Mouse (Mus musculus): ENCODE results near the gene Spata31d1d. TPM values are rescaled to one million over a fixed set of nuclear protein-coding genes. Genes with fewer than 3 reads are reported as not detected.
"Not testable (repeated sequence)": the region's sequence is repeated elsewhere in the genome, so short reads cannot be mapped to it uniquely, and the experiment has no call there.

The Spata31d1d gene
- polyA plus RNA-seq, 1 experiment from 2014 or later: not detected

- no peaks in the 10 kb centered on the region for H3K27me3 ChIP-seq (replicated peaks; ENCODE audit: control insufficient read depth, insufficient read depth, low read length)
- no peaks in the 10 kb centered on the region for H3K9me3 ChIP-seq (ENCODE audit: control insufficient read depth, low read length)
- no peak for ATAC-seq
- H3K4me2 ChIP-seq (ENCODE audit: low read length): no peak overlapping the region
- no peak overlapping the region for H3K9ac ChIP-seq (replicated peaks; ENCODE audit: low read depth, low read length)
- no peaks in the 10 kb centered on the region for H3K36me3 ChIP-seq (ENCODE audit: control insufficient read depth, insufficient read depth)
- no peak overlapping the region for H3K27ac ChIP-seq (ENCODE audit: low read length)
- 90% methylated on average over 4 of the region's 4 CpGs for WGBS
- H3K4me1 ChIP-seq (replicated peaks; ENCODE audit: control insufficient read depth, insufficient read depth, low read length): no peaks in the 10 kb centered on the region
- H3K4me3 ChIP-seq (replicated peaks; ENCODE audit: low read length): no peak overlapping the region
Measured at GRCm38 (mm10) chr13:59739397-59739796, 7.8 kb upstream of the Spata31d1d start.

DNA sequence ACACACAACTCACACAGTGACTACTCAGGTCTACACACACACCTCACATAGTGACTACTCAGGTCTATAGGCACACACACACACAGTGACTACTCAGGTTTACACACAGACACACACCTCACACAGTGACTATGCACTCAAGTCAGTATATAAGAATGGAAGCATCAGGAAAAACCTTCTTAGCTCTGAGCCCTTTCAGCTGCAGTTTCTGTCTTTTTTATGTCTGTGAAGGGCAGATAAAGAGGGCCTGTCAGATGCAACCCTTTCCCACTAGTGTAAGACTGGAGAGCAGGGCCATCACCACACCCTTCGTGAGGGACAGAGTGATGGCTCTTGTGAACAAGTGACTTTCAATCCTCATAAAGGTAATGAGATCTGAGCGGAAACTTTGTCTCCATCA, 6.9 kb upstream of the Spata31d1d start:
- Histone ChIP-seq H3K27me3 (replicated peaks; ENCODE audit: control insufficient read depth, insufficient read depth, low read length) (no peaks in the 10 kb centered on the region), H3K27ac (ENCODE audit: low read length) (no peak overlapping the region), H3K4me2 (ENCODE audit: low read length) (no peak overlapping the region), H3K9ac (replicated peaks; ENCODE audit: low read depth, low read length) (no peak overlapping the region), H3K4me3 (replicated peaks; ENCODE audit: low read length) (no peak overlapping the region), H3K36me3 (ENCODE audit: control insufficient read depth, insufficient read depth) (no peaks in the 10 kb centered on the region), H3K9me3 (ENCODE audit: control insufficient read depth, low read length) (no peaks in the 10 kb centered on the region), H3K4me1 (replicated peaks; ENCODE audit: control insufficient read depth, insufficient read depth, low read length) (no peaks in the 10 kb centered on the region)
- no peak for ATAC-seq
- 83% methylated on average over 2 of the region's 2 CpGs for WGBS

DNA sequence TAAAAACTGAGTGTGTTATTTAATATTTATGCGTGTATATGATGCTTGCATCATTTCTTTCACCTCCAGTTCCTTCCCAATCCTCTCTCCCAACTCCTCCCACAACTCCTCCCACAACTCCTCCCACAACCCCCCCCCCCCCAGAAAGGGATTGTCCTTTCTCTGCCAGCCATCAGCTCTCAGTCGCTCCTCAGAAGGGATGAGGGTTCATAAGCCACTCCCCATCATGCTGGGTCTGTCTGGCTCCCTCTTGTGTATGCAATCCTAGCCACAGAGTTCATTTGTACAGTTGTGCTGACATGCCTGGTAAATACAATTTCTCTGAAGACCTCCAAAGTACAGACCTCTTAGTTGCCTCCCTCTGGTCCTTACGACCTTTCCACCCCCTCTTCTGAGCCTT, 3.6 kb upstream of the Spata31d1d start:
- WGBS: 31% methylated on average over 3 of the region's 3 CpGs
- Histone ChIP-seq H3K4me1 (replicated peaks; ENCODE audit: control insufficient read depth, insufficient read depth, low read length) (no peaks in the 10 kb centered on the region), H3K27me3 (replicated peaks; ENCODE audit: control insufficient read depth, insufficient read depth, low read length) (no peaks in the 10 kb centered on the region), H3K9me3 (ENCODE audit: control insufficient read depth, low read length) (no peaks in the 10 kb centered on the region), H3K4me2 (ENCODE audit: low read length) (no peak overlapping the region), H3K36me3 (ENCODE audit: control insufficient read depth, insufficient read depth) (no peaks in the 10 kb centered on the region), H3K27ac (ENCODE audit: low read length) (no peak overlapping the region), H3K4me3 (replicated peaks; ENCODE audit: low read length) (no peak overlapping the region), H3K9ac (replicated peaks; ENCODE audit: low read depth, low read length) (no peak overlapping the region)
- no peak for ATAC-seq

- H3K4me1 ChIP-seq (replicated peaks; ENCODE audit: control insufficient read depth, insufficient read depth, low read length); H3K9me3 ChIP-seq (ENCODE audit: control insufficient read depth, low read length); ATAC-seq; H3K36me3 ChIP-seq (ENCODE audit: control insufficient read depth, insufficient read depth); H3K4me3 ChIP-seq (replicated peaks; ENCODE audit: low read length); H3K27me3 ChIP-seq (replicated peaks; ENCODE audit: control insufficient read depth, insufficient read depth, low read length); H3K9ac ChIP-seq (replicated peaks; ENCODE audit: low read depth, low read length); H3K4me2 ChIP-seq (ENCODE audit: low read length); H3K27ac ChIP-seq (ENCODE audit: low read length): not testable (repeated sequence)
- 36% methylated on average over 6 of the region's 6 CpGs for WGBS
Measured at GRCm38 (mm10) chr13:59734347-59734746, 2.8 kb upstream of the Spata31d1d start.

DNA sequence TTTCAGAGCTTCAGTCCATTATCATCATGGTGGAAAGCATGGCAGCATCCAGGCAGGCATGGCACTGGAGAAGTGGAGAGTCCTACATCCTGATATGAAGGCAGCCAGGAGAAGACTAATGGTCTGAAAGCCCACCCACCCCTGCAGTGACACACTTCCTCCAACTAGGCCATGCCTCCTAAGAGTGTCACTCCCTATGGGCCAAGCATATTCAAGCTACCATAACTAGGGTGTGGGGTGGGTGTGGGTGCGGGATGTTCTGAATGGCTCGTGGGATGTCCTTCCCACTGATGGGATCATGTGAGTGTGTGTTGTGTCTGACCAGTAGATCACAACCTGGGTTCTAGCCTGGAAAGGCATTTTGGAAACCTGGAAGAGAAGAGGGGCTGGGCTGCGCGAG, 2.4 kb upstream of the Spata31d1d start:
- Histone ChIP-seq H3K4me2 (ENCODE audit: low read length) (no peak overlapping the region), H3K9me3 (ENCODE audit: control insufficient read depth, low read length) (no peaks in the 10 kb centered on the region), H3K27ac (ENCODE audit: low read length) (no peak overlapping the region), H3K4me1 (replicated peaks; ENCODE audit: control insufficient read depth, insufficient read depth, low read length) (no peaks in the 10 kb centered on the region), H3K36me3 (ENCODE audit: control insufficient read depth, insufficient read depth) (no peaks in the 10 kb centered on the region), H3K27me3 (replicated peaks; ENCODE audit: control insufficient read depth, insufficient read depth, low read length) (no peaks in the 10 kb centered on the region), H3K4me3 (replicated peaks; ENCODE audit: low read length) (no peak overlapping the region), H3K9ac (replicated peaks; ENCODE audit: low read depth, low read length) (no peak overlapping the region)
- WGBS: 96% methylated on average over 2 of the region's 4 CpGs
- ATAC-seq: no peak

GRCm38 (mm10) chr13:59728378-59729093, 3.0 kb downstream of the Spata31d1d start:
- Histone ChIP-seq H3K4me2 (ENCODE audit: low read length) (no peak overlapping the region), H3K9me3 (ENCODE audit: control insufficient read depth, low read length) (no peaks in the 10 kb centered on the region), H3K4me3 (replicated peaks; ENCODE audit: low read length) (no peak overlapping the region), H3K9ac (replicated peaks; ENCODE audit: low read depth, low read length) (no peak overlapping the region), H3K4me1 (replicated peaks; ENCODE audit: control insufficient read depth, insufficient read depth, low read length) (0 out of 2 replicates have a peak, but pooled peaks cover 3% of the 10 kb centered on the region), H3K36me3 (ENCODE audit: control insufficient read depth, insufficient read depth) (no peaks in the 10 kb centered on the region), H3K27ac (ENCODE audit: low read length) (no peak overlapping the region), H3K27me3 (replicated peaks; ENCODE audit: control insufficient read depth, insufficient read depth, low read length) (no peaks in the 10 kb centered on the region)
- WGBS: 31% methylated on average over 7 of the region's 7 CpGs
- peak; percentile 90 for ATAC-seq

DNA sequence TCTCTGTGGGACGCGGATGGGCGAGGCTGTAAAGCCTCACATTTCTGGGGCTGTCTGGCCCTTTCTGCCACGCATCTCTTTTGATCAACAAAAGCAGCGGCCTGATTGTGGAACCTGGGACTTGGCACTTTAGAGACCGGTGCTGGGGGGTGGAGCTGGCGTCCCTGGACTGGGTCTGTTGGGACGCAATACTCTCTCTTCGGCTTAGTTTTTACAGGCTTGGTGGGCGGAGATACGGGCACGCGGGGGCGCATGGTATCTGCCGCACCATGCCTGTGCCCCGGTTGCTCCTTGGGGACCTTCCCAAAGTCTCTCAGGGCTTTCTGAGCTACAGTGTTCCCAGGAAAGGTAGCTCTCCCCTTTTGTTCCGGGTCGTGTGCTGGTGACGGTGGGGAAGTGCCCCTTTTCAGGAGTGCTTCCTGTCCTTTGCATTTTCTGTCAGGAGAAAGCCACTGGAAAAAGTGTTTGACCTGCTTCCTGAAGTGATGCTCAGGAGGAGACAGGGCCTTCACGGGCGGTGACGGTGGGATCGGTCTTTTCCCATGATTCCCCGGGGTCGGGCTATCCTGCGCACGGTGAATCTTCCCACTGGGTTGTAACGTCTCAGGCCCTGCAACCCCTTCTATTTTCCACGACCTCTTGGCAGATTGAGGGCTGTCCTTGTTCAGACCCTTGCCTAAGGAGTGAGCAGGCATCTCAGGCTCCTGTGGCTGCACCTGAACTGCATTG, 5.2 kb downstream of the Spata31d1d start:
- no peaks in the 10 kb centered on the region for H3K9me3 ChIP-seq (ENCODE audit: control insufficient read depth, low read length)
- 35% methylated on average over 29 of the region's 29 CpGs for WGBS
- H3K36me3 ChIP-seq (ENCODE audit: control insufficient read depth, insufficient read depth): no peaks in the 10 kb centered on the region
- H3K4me3 ChIP-seq (replicated peaks; ENCODE audit: low read length): 0 out of 2 replicates have a peak overlapping the region, but pooled peaks have one; percentile 4
- 0 out of 2 replicates have a peak, but pooled peaks cover 3% of the 10 kb centered on the region for H3K4me1 ChIP-seq (replicated peaks; ENCODE audit: control insufficient read depth, insufficient read depth, low read length)
- H3K27me3 ChIP-seq (replicated peaks; ENCODE audit: control insufficient read depth, insufficient read depth, low read length): no peaks in the 10 kb centered on the region
- no peak overlapping the region for H3K9ac ChIP-seq (replicated peaks; ENCODE audit: low read depth, low read length)
- no peak overlapping the region for H3K27ac ChIP-seq (ENCODE audit: low read length)
- ATAC-seq: no peak
- peak overlapping the region; percentile 39 for H3K4me2 ChIP-seq (ENCODE audit: low read length)

DNA sequence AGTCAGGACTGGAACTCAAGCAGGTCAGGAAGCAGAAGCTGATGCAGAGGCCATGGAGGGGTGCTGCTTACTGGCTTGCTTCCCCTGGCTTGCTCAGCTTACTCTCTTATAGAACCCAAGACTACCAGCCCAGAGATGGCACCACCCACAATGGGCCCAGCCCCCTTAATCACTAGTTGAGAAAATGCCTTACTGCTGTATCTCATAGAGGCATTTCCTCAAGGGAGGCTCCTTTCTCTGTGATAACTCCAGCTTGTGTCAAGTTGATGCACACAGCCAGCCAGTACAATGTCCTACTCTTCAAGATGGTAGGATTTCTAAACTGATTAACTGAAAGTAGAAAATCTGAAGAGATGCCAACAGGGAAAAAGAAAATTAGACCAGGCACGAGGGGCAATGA, 9.5 kb downstream of the Spata31d1d start:
- not testable (repeated sequence) for H3K36me3 ChIP-seq (ENCODE audit: control insufficient read depth, insufficient read depth); H3K27ac ChIP-seq (ENCODE audit: low read length); H3K4me1 ChIP-seq (replicated peaks; ENCODE audit: control insufficient read depth, insufficient read depth, low read length); H3K9me3 ChIP-seq (ENCODE audit: control insufficient read depth, low read length); H3K4me2 ChIP-seq (ENCODE audit: low read length); ATAC-seq; H3K27me3 ChIP-seq (replicated peaks; ENCODE audit: control insufficient read depth, insufficient read depth, low read length); H3K9ac ChIP-seq (replicated peaks; ENCODE audit: low read depth, low read length); H3K4me3 ChIP-seq (replicated peaks; ENCODE audit: low read length)
- WGBS: 85% methylated on average over 1 of the region's 1 CpGs

DNA sequence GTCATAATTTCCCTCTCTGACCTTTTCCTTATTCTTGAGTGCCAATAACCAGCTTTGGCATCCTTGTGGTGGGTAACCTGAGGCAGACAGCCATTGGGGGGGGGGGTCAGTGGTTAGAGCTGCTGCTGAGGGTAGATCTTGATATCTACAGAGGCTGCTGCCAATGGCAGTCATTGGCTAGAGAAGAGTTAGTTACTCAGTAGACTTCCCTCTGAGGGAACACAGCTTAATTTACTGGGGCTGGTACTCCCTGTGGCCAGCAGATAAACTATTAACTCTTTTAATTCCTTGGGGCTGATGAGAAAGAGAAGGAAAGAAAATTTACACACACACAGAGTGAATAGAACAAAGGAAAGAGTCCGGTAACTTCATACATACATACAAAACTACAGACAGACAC, 12.1 kb downstream of the Spata31d1d start:
- H3K27me3 ChIP-seq (replicated peaks; ENCODE audit: control insufficient read depth, insufficient read depth, low read length): no peaks in the 10 kb centered on the region
- ATAC-seq: no peak
- no peak overlapping the region for H3K27ac ChIP-seq (ENCODE audit: low read length)
- no peak overlapping the region for H3K9ac ChIP-seq (replicated peaks; ENCODE audit: low read depth, low read length)
- H3K4me1 ChIP-seq (replicated peaks; ENCODE audit: control insufficient read depth, insufficient read depth, low read length): no peaks in the 10 kb centered on the region
- H3K4me2 ChIP-seq (ENCODE audit: low read length): no peak overlapping the region
- H3K4me3 ChIP-seq (replicated peaks; ENCODE audit: low read length): no peak overlapping the region
- H3K9me3 ChIP-seq (ENCODE audit: control insufficient read depth, low read length): no peaks in the 10 kb centered on the region
- no peaks in the 10 kb centered on the region for H3K36me3 ChIP-seq (ENCODE audit: control insufficient read depth, insufficient read depth)
- WGBS: 89% methylated on average over 1 of the region's 1 CpGs
